Mouse (Mus musculus) limb, embryonic 12.5 days (tissue): ENCODE measurements around the gene Mst1. TPM values are rescaled to one million over a fixed set of nuclear protein-coding genes. Genes with fewer than 3 reads are reported as not detected.

Experiments used
- ATAC-seq: fragments of 200-750 bp; cut with Nextera tagmentation; 2 replicates; pipeline ENCODE4 v1.8.0; 2017; ENCODE audit warnings: low read depth, moderate TSS enrichment; ENCODE audit not compliant: insufficient number of reproducible peaks, insufficient read depth, low FRiP score, low TSS enrichment
- H3K27ac ChIP-seq: fragments of 300-500 bp; sonication (generic); 2 replicates; pipeline ENCODE4 v1.5.1; 2016; ENCODE audit warnings: mild to moderate bottlenecking, moderate library complexity
- H3K27me3 ChIP-seq: fragments of 300-500 bp; sonication (generic); 2 replicates; pipeline ENCODE4 v1.6.1; 2016; ENCODE audit warnings: mild to moderate bottlenecking, moderate library complexity
- H3K36me3 ChIP-seq: fragments of 300-500 bp; sonication (generic); 2 replicates; pipeline ENCODE4 v1.6.1; 2016; ENCODE audit warnings: mild to moderate bottlenecking, moderate library complexity
- H3K4me1 ChIP-seq: fragments of 300-500 bp; sonication (generic); replicated peaks from 2 replicates; pipeline ENCODE4 v1.6.1; 2016
- H3K4me2 ChIP-seq: fragments of 300-500 bp; sonication (generic); 2 replicates; pipeline ENCODE4 v1.6.1; 2016; ENCODE audit warnings: mild to moderate bottlenecking, moderate library complexity
- H3K4me3 ChIP-seq: fragments of 300-500 bp; sonication (generic); replicated peaks from 2 replicates; pipeline ENCODE4 v1.5.1; 2016; ENCODE audit warnings: mild to moderate bottlenecking
- H3K9ac ChIP-seq: fragments of 300-500 bp; sonication (generic); replicated peaks from 2 replicates; pipeline ENCODE4 v1.6.1; 2016; ENCODE audit warnings: mild to moderate bottlenecking, moderate library complexity
- H3K9me3 ChIP-seq: fragments of 300-500 bp; sonication (generic); 2 replicates; pipeline ENCODE4 v1.6.1; 2016; ENCODE audit warnings: mild to moderate bottlenecking, moderate library complexity
- WGBS: fragments of 180-500 bp; shearing (Covaris S2); methylation state at CpG from one replicate; pipeline ENCODE4 v1.1.7; 2016; 5-methylcytosine and 5-hydroxymethylcytosine counted together
- polyA plus RNA-seq: library from polyadenylated mRNA; unstranded; fragments of >200 nt; fragmentation: Nextera tagmentation; extraction: Ambion mirVana; gene quantifications from 2 replicates; pipeline ENCODE4 v1.2.1, GENCODE M21; 2016

The Mst1 gene
- polyA plus RNA-seq, 1 experiment from 2014 or later: 0.18 TPM

DNA sequence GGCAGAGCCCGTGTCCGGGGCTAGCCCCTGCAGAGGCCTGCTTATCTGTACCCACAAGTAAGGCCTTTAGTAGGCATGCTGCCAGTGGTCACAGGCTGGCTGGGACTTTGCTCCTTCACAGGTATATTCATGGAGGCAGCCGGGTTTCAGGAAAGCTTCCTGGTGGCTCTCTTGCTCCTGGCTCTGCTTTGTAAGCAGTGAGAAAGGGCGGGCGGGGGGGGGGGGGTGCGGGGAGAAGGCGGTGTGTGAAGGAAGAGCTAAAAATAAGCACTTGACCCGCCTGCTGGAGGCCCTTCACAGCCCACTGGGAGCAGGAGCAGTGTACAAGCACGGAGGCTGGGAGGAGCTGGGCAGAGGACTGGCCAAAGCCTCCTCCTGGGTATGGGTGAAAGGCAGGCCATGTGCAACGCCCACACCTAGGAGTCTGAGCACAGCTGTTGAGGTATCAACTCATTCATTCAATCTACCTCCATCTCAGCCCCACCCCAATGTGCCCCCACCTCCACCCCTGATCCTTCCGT lies 39.7 kb downstream of the Mst1 start:
- H3K4me3 ChIP-seq: no peak overlapping the region
- peaks cover 19% of the 10 kb centered on the region for H3K27me3 ChIP-seq
- no peak overlapping the region for H3K9ac ChIP-seq
- no peaks in the 10 kb centered on the region for H3K36me3 ChIP-seq
- 56% methylated on average over 8 of the region's 11 CpGs for WGBS
- H3K9me3 ChIP-seq: no peaks in the 10 kb centered on the region
- no peak for ATAC-seq
- peaks cover 14% of the 10 kb centered on the region; the same call in 1 of the 2 replicates for H3K4me1 ChIP-seq
- H3K4me2 ChIP-seq: no peak overlapping the region; the same call in 1 of the 2 replicates
- peak overlapping the region; percentile 12; the same call in 1 of the 2 replicates for H3K27ac ChIP-seq

DNA sequence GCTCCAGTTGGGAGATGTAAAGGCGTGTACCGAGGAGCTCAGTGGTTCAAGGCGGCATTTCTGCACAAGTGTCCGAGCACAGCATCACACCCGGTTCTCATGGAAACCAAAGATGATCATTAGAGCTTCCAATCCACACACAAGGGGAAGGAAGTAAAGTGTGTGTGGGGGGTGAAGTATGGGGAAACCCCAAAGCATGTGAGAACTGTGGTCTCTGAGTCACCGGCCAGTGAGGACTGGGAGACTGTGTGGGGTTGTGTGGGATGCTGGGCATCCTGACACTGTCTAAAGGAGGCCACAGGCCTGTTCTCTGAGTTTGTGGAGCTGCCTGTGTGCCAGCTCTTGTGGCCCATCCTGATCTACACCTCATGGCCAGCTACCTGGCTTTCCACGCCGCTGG lies 40.4 kb downstream of the Mst1 start:
- peaks cover 14% of the 10 kb centered on the region; the same call in 1 of the 2 replicates for H3K4me1 ChIP-seq
- H3K4me3 ChIP-seq: no peak overlapping the region
- 93% methylated on average over 8 of the region's 8 CpGs for WGBS
- H3K4me2 ChIP-seq: no peak overlapping the region
- no peaks in the 10 kb centered on the region for H3K36me3 ChIP-seq
- H3K27me3 ChIP-seq: peaks cover 12% of the 10 kb centered on the region
- no peak overlapping the region for H3K27ac ChIP-seq
- ATAC-seq: no peak
- no peak overlapping the region for H3K9ac ChIP-seq
- H3K9me3 ChIP-seq: no peaks in the 10 kb centered on the region

DNA sequence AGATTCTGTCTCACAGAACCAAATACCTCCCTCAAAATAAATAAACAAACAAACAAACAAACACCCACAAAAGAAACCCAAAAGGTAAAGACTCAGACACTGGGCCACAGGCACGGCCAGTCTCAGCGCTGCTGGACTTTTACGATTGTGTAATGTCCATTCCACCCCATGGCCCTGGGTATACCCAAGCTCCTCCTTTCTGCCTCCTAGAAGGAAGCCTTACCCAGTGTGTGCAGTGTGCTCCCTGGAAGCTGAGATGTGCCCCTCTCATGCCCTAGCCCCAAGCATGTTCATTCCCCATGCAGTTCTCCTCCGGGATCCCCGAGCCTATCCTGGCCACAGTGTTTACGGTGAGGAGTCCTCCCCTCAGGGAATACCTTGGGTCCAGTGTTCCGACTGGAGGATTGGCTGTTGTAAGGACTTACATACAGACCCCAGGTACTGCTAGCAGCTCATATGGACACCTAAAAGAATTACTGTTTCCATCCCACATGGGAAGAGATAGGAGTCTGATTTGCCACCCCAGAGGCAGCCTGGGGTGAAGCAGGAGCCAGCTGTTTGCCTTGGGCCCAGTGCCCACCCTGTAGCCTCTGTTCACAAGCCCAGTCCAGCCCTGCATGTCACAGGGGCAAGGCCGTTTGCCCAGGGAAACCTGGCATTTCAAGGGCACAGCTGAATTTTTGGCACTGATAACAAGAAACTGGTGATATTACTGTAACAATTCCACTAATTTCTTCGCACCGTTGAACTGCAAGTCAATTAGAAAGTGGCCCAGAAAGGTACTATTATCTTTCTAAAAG lies 41.1 kb downstream of the Mst1 start:
- peaks cover 14% of the 10 kb centered on the region; the same call in 1 of the 2 replicates for H3K4me1 ChIP-seq

DNA sequence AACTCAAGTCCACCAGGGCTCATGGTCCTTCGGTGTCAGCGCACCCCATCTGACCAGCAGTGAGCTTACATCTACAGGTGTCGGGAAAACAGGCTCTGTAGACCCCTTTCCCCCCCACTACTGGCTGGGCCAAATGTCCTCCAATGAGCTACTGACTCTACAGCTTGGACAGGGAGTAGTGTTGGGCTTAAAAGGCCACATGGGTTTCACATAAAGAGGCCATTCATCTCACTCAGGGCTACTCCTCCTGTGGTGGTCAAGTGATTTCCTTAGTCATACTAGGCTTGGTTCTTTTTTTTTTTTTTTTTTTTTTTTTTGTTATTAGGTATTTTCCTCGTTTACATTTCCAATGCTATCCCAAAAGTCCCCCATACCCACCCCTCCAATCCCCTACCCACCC lies 43.7 kb downstream of the Mst1 start:
- no peak for ATAC-seq
- Histone ChIP-seq H3K4me2 (no peak overlapping the region), H3K9me3 (no peaks in the 10 kb centered on the region), H3K36me3 (no peaks in the 10 kb centered on the region), H3K27ac (no peak overlapping the region), H3K27me3 (peaks cover 4% of the 10 kb centered on the region; the same call in 1 of the 2 replicates), H3K4me3 (no peak overlapping the region), H3K9ac (no peak overlapping the region), H3K4me1 (peaks cover 9% of the 10 kb centered on the region; the same call in 1 of the 2 replicates)
- 75% methylated on average over 4 of the region's 4 CpGs for WGBS

More for the DNA sequence above, 41.1 kb downstream of the Mst1 start:
- 83% methylated on average over 10 of the region's 10 CpGs for WGBS
- ATAC-seq: no peak
- Histone ChIP-seq H3K27ac (no peak overlapping the region), H3K9ac (no peak overlapping the region), H3K4me3 (no peak overlapping the region), H3K27me3 (peaks cover 7% of the 10 kb centered on the region; the same call in 1 of the 2 replicates), H3K9me3 (no peaks in the 10 kb centered on the region), H3K36me3 (no peaks in the 10 kb centered on the region), H3K4me2 (no peak overlapping the region)

DNA sequence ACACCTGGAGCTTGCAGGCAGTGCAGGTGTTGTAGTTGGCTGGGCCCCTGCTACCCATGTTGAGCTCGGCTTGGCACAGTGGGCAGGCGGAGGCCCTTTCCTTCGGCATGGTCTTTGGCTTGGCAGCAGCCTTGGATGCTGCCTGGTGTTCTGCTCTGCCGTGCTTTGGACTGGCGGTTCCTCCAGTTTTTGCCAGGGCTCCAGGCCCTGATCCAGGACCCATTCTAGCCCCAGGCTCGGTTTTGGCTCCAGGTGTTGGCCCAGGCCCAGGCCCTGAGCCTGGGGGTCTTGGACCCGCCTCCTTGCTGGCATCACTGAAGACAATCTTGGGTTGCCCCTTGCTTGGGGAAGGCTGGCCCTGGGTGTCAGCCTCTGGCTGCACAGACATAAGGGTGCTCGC lies 45.5 kb downstream of the Mst1 start:
- no peak for ATAC-seq
- H3K36me3 ChIP-seq: no peaks in the 10 kb centered on the region
- H3K4me1 ChIP-seq: no peaks in the 10 kb centered on the region
- 0 out of 2 replicates have a peak overlapping the region, but pooled peaks have one; percentile 7 for H3K27ac ChIP-seq
- no peak overlapping the region for H3K9ac ChIP-seq
- H3K4me3 ChIP-seq: no peak overlapping the region
- H3K4me2 ChIP-seq: no peak overlapping the region
- no peaks in the 10 kb centered on the region for H3K27me3 ChIP-seq
- H3K9me3 ChIP-seq: no peaks in the 10 kb centered on the region
- 85% methylated on average over 8 of the region's 8 CpGs for WGBS

DNA sequence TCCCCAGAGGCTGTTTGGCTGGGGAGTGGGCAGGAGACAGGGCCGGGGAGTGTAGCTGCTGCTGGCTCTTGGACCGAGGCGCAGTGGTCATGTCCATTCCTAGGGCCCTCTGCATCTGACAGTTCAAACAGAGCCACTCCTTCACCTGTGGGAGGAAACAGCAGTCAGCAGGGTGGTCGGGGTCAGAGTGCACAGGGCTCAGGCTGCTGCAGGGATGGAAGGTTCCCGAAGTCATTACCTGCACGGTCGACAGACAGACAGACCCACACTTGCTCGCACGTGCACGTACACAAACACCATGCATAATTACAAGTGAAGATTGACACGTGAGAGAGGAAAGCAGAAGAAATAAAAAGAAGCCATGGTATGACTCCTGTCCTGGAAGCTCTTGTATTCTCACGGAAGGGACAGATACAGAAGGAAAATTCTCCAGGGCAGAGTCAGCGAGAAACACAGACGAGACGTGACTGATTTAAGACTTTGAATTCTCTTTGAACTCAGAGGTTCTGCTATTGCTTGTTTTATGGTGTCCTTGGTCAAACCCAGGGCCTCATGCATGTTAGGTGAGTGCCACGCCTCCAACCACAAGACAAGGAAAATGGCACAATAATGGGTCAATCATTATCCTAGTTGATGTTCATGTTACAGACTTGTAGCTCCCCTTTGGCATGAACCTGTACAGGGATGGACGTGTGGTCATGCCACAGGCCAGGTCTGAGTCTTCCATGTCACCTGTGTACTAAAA lies 46.4 kb downstream of the Mst1 start:
- no peaks in the 10 kb centered on the region for H3K9me3 ChIP-seq
- no peak overlapping the region for H3K4me3 ChIP-seq
- H3K4me2 ChIP-seq: no peak overlapping the region
- no peaks in the 10 kb centered on the region for H3K36me3 ChIP-seq
- ATAC-seq: no peak
- H3K27me3 ChIP-seq: no peaks in the 10 kb centered on the region
- no peaks in the 10 kb centered on the region for H3K4me1 ChIP-seq
- no peak overlapping the region; the same call in 1 of the 2 replicates for H3K9ac ChIP-seq
- WGBS: 70% methylated on average over 17 of the region's 17 CpGs
- 0 out of 2 replicates have a peak overlapping the region, but pooled peaks have one; percentile 7 for H3K27ac ChIP-seq

DNA sequence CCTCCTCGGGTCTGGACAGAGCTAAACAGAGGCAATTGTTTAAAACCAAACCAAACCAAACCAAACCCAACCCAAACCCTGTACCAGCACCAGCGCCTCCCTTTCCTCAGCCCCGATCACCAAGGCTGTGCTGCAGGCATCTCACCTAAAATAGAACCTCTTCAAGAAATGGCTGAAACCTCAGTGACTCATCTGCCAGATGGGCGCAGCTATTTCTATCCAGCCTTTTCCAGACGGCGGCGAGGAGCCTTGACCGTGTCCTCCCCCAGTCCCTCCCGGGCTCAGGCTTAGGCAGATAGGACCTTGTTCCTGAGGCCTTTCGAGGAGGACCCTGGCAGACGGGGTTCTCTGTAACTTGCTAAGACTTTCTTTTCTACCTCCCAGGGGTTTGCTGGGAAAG lies 48.0 kb downstream of the Mst1 start:
- WGBS: 84% methylated on average over 11 of the region's 11 CpGs

DNA sequence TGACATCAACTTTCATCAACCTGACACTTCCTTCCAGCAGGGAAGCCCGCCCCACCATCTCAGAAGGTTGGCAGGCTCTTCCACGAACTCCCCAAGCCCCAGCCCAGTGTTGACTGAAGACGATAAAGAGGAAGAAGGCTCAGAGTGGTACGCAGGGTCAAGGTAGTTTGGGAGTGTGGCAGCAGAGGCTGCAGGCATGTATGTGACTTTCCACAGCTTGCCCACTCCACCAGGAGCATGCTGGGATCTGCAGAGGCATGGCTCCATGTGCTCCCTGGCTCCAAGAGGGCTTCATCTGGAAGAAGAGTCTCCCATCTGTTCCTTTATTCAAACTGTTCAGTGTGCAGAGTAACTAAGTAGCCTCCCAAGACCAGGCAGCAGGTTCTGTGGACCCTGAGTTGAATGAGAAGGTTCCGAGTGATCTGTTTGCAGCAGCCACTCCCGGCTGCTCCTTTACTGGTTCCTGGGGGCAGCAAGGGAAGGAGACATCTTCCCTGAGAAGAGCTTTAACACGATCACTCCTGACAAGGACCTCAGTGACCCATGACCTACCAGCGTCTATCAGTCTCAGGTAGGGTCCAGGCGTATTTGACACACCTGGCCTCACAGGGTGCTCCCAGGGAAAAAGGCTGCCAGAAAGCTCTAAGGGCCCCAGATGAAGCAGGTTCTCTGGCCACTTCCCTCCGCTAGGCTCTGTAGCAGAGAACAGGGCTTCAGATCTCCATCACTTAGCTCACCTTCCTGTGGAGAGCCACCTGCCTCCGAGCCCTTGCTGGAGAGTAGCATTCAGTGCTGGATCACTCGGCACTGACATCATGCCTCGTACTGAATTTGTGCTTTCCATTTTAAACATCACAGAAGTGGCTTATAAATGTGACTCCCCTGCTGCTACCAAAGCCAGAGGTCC lies 49.1 kb downstream of the Mst1 start:
- whole genome bisulfite sequencing: 76% methylated on average over 13 of the region's 13 CpGs
- no peaks in the 10 kb centered on the region for H3K4me1 ChIP-seq
- no peaks in the 10 kb centered on the region for H3K36me3 ChIP-seq
- no peak overlapping the region for H3K27ac ChIP-seq
- ATAC-seq: no peak
- H3K4me3 ChIP-seq: no peak overlapping the region
- no peak overlapping the region for H3K9ac ChIP-seq
- no peaks in the 10 kb centered on the region for H3K9me3 ChIP-seq
- H3K27me3 ChIP-seq: no peaks in the 10 kb centered on the region
- no peak overlapping the region for H3K4me2 ChIP-seq

More for the DNA sequence above, 48.0 kb downstream of the Mst1 start:
- Histone ChIP-seq H3K36me3 (no peaks in the 10 kb centered on the region), H3K9ac (no peak overlapping the region), H3K9me3 (no peaks in the 10 kb centered on the region), H3K27me3 (no peaks in the 10 kb centered on the region), H3K4me2 (no peak overlapping the region), H3K4me3 (no peak overlapping the region), H3K4me1 (no peaks in the 10 kb centered on the region), H3K27ac (no peak overlapping the region)
- ATAC-seq: no peak

DNA sequence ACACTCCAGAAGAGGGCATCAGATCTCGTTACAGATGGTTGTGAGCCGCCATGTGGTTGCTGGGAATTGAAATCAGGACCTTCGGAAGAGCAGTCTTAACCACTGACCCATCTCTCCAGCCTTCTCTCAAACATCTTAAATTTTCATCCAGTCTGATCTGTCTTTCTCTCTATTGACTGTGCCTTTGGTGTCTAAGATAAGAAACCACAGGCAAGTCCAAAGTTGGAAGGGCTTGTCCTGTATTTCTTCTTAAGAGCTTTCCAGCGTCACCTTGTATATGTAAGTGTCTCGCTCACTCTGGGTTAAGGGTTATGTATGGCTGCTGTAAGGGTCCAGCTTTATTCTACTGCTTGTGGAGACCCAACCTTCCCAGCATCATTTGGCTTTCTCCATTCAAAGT lies 51.3 kb downstream of the Mst1 start:
- WGBS: 83% methylated on average over 5 of the region's 5 CpGs
- no peaks in the 10 kb centered on the region for H3K9me3 ChIP-seq
- H3K4me1 ChIP-seq: no peaks in the 10 kb centered on the region
- no peaks in the 10 kb centered on the region for H3K27me3 ChIP-seq
- H3K4me2 ChIP-seq: no peak overlapping the region
- no peaks in the 10 kb centered on the region for H3K36me3 ChIP-seq
- H3K4me3 ChIP-seq: no peak overlapping the region
- H3K27ac ChIP-seq: no peak overlapping the region
- no peak for ATAC-seq
- no peak overlapping the region for H3K9ac ChIP-seq

DNA sequence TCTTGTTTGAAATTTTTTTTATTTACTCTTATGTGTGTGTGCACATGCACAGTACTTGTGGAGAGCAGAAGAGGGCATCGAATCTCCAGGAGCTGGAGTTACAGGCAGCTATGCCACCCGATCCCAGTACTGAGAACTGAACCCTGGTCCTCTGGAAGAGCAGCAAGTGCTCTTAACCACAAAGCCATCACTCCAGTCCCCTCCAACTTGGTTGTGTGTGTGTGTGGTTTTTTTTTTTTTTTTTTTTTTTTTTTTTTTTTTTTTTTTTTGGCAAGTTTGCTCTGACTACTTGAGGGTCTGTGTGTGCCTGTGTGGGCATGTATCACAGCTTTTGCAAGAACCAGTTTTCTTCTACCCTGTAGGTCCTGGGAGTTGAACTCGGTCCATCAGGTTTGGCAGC lies 52.1 kb downstream of the Mst1 start:
- 95% methylated on average over 3 of the region's 3 CpGs for WGBS
- 0 out of 2 replicates have a peak, but pooled peaks cover 3% of the 10 kb centered on the region for H3K27me3 ChIP-seq
- no peaks in the 10 kb centered on the region for H3K36me3 ChIP-seq
- no peak overlapping the region for H3K4me3 ChIP-seq
- no peak overlapping the region for H3K27ac ChIP-seq
- peaks cover 7% of the 10 kb centered on the region for H3K4me1 ChIP-seq
- no peak overlapping the region for H3K9ac ChIP-seq
- H3K9me3 ChIP-seq: no peaks in the 10 kb centered on the region
- no peak overlapping the region for H3K4me2 ChIP-seq
- ATAC-seq: no peak
